Mouse (Mus musculus): ENCODE measurements around the gene Pakap.

DNA sequence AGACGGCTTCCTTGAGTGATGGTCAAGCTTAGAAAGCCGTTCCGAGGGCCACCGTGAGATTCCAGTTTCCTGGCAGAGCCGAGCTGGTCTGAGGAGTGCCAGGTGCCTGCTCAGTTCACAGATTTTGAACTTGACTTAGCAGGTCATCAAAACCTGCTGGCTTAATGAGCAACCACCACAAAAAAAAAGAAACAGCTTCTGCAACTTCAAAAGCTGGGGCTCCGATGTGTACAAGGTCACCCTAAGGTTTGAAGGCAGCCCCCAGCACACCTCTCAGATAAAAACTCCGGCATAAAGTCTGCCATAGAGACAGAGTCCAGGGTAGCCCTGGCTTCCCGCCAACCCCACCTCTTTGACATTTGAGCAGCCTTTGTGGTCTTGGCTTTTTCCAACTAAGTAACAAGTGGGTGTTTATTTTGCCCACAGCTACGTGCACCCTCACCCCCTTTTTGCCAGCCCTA lies 348.3 kb downstream of the Pakap start, which contains the start of gene D630039A03Rik:
- TF ChIP-seq USF1 (IDR thresholded peaks at IDR 0.05; ENCODE audit: low read depth): no peak
- no peak for TF ChIP-seq CTCF (IDR thresholded peaks at IDR 0.05; ENCODE audit: control insufficient read depth, insufficient read depth, insufficient read length)
- no peak for TF ChIP-seq CEBPB (IDR thresholded peaks at IDR 0.05; ENCODE audit: low read depth)
- no peak for TF ChIP-seq MAX (IDR thresholded peaks at IDR 0.05)
- no peak for TF ChIP-seq FOSL1 (IDR thresholded peaks at IDR 0.05; ENCODE audit: insufficient read depth, low read length, poor library complexity, severe bottlenecking)
